Mouse (Mus musculus) liver, adult (tissue): Measurements from ENCODE around the gene Cnot6.
A peak's percentile ranks its signal among the peaks of the same experiment; 100 is the strongest.

Experiments used
- GATA4 ChIP-seq: IDR thresholded peaks from 2 replicates; pipeline ENCODE4 v1.6.1; 2014; ENCODE audit warnings: mild to moderate bottlenecking, low read length; ENCODE audit not compliant: insufficient replicate concordance

Gene Cnot6

GRCm38 (mm10) chr11:49712555-49713335, at the start of gene Cnot6:
TSS of gene Cnot6 (minus strand) at chr11:49712723.
- TF ChIP-seq GATA4 = no peak

- no peak for TF ChIP-seq GATA4
Measured at GRCm38 (mm10) chr11:49761130-49761529, 48.6 kb upstream of the Cnot6 start.

DNA sequence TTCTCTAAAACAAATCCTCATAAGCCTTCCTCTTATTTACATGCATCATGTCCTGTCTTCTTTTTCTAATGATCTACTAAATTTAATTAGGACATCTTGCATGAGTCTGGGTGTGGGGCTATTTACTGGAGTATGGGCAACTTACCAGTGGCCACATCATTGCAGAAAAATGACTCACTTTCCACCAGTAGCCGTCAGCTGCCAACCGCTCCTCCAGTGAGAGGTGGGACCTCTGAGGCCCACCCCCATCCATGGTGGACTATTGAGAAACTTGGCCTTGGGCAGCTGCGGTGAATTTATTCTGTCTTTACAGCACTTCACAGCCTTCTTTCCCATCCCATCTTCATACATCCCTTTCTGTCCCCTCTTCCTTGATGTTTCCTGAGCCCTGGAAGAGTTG, 45.6 kb upstream of the Cnot6 start:
- TF ChIP-seq GATA4 = no peak

GRCm38 (mm10) chr11:49754958-49755665, 42.6 kb upstream of the Cnot6 start:
- peak; percentile 47; the same call in 1 of the 2 replicates for TF ChIP-seq GATA4

DNA sequence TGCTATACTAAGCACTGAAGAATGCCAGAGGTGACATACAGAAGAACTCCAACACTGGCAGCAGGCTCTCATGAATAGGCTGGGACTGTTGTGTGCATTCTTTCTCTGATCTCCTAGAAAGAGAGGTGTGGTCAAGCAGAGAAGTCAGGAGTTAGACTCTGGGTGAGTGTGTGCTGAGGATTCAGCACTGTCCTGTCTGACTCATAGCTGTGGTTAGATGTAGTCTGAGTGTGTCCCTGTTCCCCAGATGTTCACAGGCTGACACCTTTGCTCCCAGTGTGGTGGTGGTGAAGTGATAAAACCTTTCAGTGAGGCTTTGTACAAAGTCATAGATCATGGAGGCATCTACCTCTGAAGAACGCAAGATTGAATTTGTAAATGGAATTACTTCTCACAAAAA, 34.2 kb upstream of the Cnot6 start:
- no peak for TF ChIP-seq GATA4

DNA sequence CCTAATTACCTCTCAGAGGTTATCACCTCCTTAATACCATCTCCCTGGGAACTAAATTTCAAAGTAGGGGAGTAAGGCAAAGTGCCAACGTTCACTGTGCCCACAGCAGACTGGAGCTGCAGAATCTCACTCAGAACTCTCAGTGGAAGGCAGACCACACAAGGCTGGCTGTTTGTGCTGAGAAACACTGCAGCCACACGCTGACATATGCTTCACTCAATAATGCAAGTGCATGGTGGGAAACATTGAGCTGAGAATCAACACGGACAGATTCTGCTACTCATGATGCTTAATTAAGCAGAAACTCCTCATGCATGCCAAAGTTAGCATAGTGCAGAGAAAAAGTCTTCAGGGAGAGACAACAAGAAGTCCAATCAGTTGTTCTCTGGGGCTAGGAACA, 33.3 kb upstream of the Cnot6 start:
- TF ChIP-seq GATA4 = no peak

- no peak for TF ChIP-seq GATA4
Measured at GRCm38 (mm10) chr11:49744981-49745380, 32.5 kb upstream of the Cnot6 start.

DNA sequence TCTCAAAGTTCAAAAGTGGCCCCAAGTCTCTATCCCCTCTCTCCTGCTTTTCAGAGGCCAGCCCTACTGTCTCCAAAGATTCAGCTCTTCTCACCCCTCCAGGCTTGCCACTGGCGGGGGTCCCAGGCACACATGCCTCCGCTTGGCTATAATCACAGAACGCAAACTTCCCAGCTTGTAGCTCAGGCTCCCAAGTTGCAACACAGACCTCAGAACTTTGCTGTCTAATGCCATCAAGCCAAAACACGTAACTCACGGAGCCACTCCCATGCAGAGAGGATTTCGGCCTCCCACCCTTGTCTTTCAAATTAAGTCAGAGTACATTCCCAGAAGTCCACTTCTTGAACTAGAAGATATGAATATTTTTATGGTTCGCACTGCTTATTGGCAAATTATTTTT, 31.1 kb upstream of the Cnot6 start:
- no peak for TF ChIP-seq GATA4

GRCm38 (mm10) chr11:49742248-49742647, 29.7 kb upstream of the Cnot6 start:
- TF ChIP-seq GATA4 = no peak

DNA sequence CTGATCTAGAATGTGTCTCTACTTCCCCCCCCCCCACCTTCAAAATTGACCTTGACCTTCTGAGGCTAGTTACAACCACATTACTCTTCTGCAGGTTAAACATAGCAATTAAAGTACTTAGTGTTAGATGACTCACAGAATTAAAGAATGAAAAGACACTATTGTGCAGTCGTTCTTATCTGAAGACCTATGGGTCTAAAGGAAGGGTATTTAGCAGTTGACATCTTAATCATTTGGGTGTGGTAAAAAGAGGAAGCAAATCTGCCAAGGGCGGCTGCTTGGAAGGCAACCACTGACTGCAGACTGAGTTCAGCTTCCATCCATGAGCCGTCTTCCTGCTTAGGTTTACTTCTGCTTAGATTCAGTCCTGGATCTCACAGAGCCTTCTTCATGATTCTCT, 27.3 kb upstream of the Cnot6 start:
- no peak for TF ChIP-seq GATA4

- no peak for TF ChIP-seq GATA4
Measured at GRCm38 (mm10) chr11:49738659-49739406, 26.3 kb upstream of the Cnot6 start.

GRCm38 (mm10) chr11:49737625-49738024, 25.1 kb upstream of the Cnot6 start:
- no peak for TF ChIP-seq GATA4

- peak; percentile 29; the same call in 1 of the 2 replicates for TF ChIP-seq GATA4
Measured at GRCm38 (mm10) chr11:49734771-49735170, 22.2 kb upstream of the Cnot6 start.

DNA sequence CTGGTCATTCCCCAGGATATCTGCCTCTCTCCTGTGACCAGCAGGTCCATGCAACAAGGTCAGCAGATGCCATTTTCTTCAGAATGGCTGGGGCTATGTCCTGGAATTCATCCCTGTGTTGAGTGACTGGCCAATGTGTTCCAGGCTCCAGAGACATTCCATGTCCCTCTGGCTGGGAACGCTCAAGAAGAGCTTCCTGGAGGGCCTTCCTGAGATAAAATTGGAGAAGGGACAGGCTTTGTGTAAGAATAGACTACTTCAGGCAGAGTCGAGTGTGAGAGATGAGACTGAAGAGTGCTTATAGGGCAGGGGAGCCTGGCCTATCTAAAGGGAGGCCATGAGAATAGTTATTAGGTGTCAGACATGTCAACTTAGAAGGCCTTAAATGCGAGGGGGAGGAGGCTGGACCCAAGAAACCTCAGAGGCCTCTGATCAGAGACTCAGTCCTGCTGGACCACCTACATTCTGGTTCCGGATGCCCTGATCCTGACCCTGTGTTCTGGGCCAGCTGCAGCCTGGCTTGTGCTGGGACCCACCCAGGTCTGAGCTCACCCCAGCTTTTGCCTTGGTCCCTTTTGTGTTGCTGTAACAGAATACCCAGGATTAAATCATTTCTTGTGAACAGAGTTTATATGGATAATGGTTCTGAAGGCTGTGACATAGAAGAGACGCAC, 17.9 kb upstream of the Cnot6 start:
- no peak for TF ChIP-seq GATA4

- TF ChIP-seq GATA4 = no peak
Measured at GRCm38 (mm10) chr11:49727877-49728276, 15.4 kb upstream of the Cnot6 start.

DNA sequence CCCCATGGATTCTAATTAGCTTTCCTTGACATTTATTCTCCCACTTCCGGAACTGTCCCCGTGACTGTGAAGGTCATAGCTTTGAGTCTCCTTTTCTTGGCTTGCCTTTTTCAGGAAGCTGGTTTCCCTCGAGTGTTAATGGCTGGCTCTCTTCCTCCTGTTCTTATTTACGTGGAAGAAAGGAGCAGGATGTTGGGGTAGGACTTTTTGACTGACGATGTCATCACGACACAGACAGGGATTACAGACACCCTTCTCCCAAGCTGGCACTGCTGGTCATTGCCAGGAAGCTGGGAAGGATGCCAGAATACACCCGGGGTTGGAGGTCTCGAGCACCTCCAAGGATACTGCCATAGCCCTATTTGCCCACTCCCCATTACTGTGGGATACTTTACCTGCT, 14.3 kb upstream of the Cnot6 start:
- TF ChIP-seq GATA4 = no peak

DNA sequence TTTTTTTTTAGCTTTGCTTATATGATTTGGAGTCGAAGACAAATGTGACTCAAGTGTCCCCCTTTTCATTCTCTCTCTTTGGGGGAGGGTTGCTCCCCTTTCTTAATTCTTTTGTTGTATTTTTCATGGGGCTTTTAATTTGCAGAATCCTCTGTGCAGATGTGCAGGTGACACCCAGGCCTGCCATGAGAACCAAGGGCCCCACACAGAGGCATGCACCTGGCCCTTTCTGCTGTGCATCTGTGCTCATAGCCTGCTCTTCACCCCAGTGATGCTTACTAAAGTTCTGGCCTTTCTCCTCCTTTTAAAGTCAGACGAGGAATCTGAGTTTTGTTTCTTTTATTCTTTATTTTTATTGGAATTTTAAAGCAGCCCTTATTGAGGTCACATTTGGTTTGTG, 12.2 kb upstream of the Cnot6 start:
- no peak for TF ChIP-seq GATA4
